Mouse (Mus musculus) forebrain, postnatal 0 days (tissue): ENCODE measurements around the gene Gadd45gip1. TPM values are rescaled to one million over a fixed set of nuclear protein-coding genes. Genes with fewer than 3 reads are reported as not detected.

Experiments used
- ATAC-seq: fragments of 200-750 bp; cut with Nextera tagmentation; 2 replicates; pipeline ENCODE4 v1.8.0; 2017; ENCODE audit warnings: mild to moderate bottlenecking, moderate library complexity
- DNase-seq: peaks from one replicate; pipeline ENCODE4 v3.0.0-alpha.2; 2015
- H3K27ac ChIP-seq: fragments of 300-500 bp; sonication (generic); 2 replicates; pipeline ENCODE4 v1.5.1; 2014; ENCODE audit warnings: low read depth, mild to moderate bottlenecking, antibody characterized with exemption, low read length, moderate library complexity, mixed read lengths
- H3K27me3 ChIP-seq: fragments of 300-500 bp; sonication (generic); 2 replicates; pipeline ENCODE4 v1.6.1; 2014; ENCODE audit warnings: mild to moderate bottlenecking, low read length, mixed read lengths; ENCODE audit not compliant: insufficient read depth
- H3K36me3 ChIP-seq: fragments of 300-500 bp; sonication (generic); 2 replicates; pipeline ENCODE4 v1.6.1; 2014; ENCODE audit warnings: mild to moderate bottlenecking, moderate library complexity; ENCODE audit not compliant: insufficient read depth
- H3K4me1 ChIP-seq: fragments of 300-500 bp; sonication (generic); 2 replicates; pipeline ENCODE4 v1.6.1; 2014; ENCODE audit warnings: antibody characterized with exemption; ENCODE audit not compliant: insufficient read depth
- H3K4me2 ChIP-seq: fragments of 300-500 bp; sonication (generic); 2 replicates; pipeline ENCODE4 v1.6.1; 2014; ENCODE audit warnings: low read depth, mild to moderate bottlenecking, moderate library complexity
- H3K4me3 ChIP-seq: fragments of 300-500 bp; sonication (generic); 2 replicates; pipeline ENCODE4 v1.5.1; 2014; ENCODE audit warnings: low read depth, low read length, mixed read lengths
- H3K9ac ChIP-seq: fragments of 300-500 bp; sonication (generic); 2 replicates; pipeline ENCODE4 v1.6.1; 2014; ENCODE audit warnings: mild to moderate bottlenecking
- H3K9me3 ChIP-seq: fragments of 300-500 bp; sonication (generic); 2 replicates; pipeline ENCODE4 v1.6.1; 2016; ENCODE audit warnings: low read length
- CTCF ChIP-seq: sonication (generic); IDR thresholded peaks from 2 replicates; pipeline ENCODE4 v1.5.1; 2016; ENCODE audit warnings: antibody characterized with exemption, control low read depth, low read depth
- WGBS: fragments of 180-500 bp; shearing (Covaris S2); extraction: QIAGEN DNeasy Blood & Tissue Kit; methylation state at CpG from one replicate; pipeline ENCODE4 v1.1.7; 2014; 5-methylcytosine and 5-hydroxymethylcytosine counted together
- microRNA-seq, 2 experiments: library from miRNA; unstranded; fragments of <30 nt; microRNA quantifications; one replicate each; pipeline ENCODE4; 2016
- polyA plus RNA-seq: library from polyadenylated mRNA; unstranded; fragments of >200 nt; fragmentation: Nextera tagmentation; extraction: Ambion mirVana; gene quantifications from 2 replicates; pipeline ENCODE4 v1.2.1, GENCODE M21; 2015
- total RNA-seq: library from RNA; depleted of rRNA; stranded (reverse); fragments of >200 nt; gene quantifications from 2 replicates; pipeline ENCODE4 v1.2.3, GENCODE M21; 2014; rRNA removed

Gadd45gip1 gene
- total and polyA plus RNA-seq, 2 experiments from 2014 or later = 24.7 to 36.7 TPM

- H3K9me3 ChIP-seq = no peaks in the 10 kb centered on the region
- H3K4me3 ChIP-seq = no peak overlapping the region
- DNase-seq (no peak), ATAC-seq (no peak)
- no peaks in the 10 kb centered on the region for H3K27me3 ChIP-seq
- TF ChIP-seq CTCF = no peak
- WGBS = 85% methylated on average over 1 of the region's 1 CpGs
- H3K9ac ChIP-seq = no peak overlapping the region
- no peak overlapping the region for H3K27ac ChIP-seq
- H3K4me1 ChIP-seq = no peaks in the 10 kb centered on the region
- no peaks in the 10 kb centered on the region for H3K36me3 ChIP-seq
- no peak overlapping the region for H3K4me2 ChIP-seq
These were observed 47.6 kb downstream of the Gadd45gip1 start for GRCm38 (mm10) chr8:84878915-84879314.

GRCm38 (mm10) chr8:84884728-84885127 lies 53.4 kb downstream of the Gadd45gip1 start:
- Histone ChIP-seq H3K4me3 (no peak overlapping the region), H3K4me2 (no peak overlapping the region), H3K4me1 (no peaks in the 10 kb centered on the region), H3K9me3 (no peaks in the 10 kb centered on the region), H3K9ac (no peak overlapping the region), H3K27me3 (no peaks in the 10 kb centered on the region), H3K27ac (no peak overlapping the region), H3K36me3 (peaks cover 38% of the 10 kb centered on the region)
- TF ChIP-seq CTCF = no peak
- ATAC-seq = no peak
- no peak for DNase-seq
- 86% methylated on average over 4 of the region's 4 CpGs for WGBS

Small RNA genes lying within 50 kb of the gene (microRNA-seq; reads per million reads assigned to microRNA genes)
- 1.6 to 4.3 reads per million in 2 experiments for gene Mir7069

Other genes starting within 250 kb of the Gadd45gip1 start
- gene Ier2, start 168.7 kb upstream of the Gadd45gip1 start, total RNA-seq = 4.8 and 8.5 TPM in 2 replicates
- gene Ier2, start 168.7 kb upstream of the Gadd45gip1 start, polyA plus RNA-seq = 19.3 and 22.7 TPM in 2 replicates
- gene Trmt1, start 145.2 kb upstream of the Gadd45gip1 start, total RNA-seq = 89.5 and 94.8 TPM in 2 replicates
- gene Trmt1, start 145.2 kb upstream of the Gadd45gip1 start, polyA plus RNA-seq = 59.8 and 67.5 TPM in 2 replicates
- gene Nacc1, start 143.7 kb upstream of the Gadd45gip1 start, total RNA-seq = 65.9 and 78.2 TPM in 2 replicates
- 14.6 and 14.7 TPM in 2 replicates for gene Nacc1, start 143.7 kb upstream of the Gadd45gip1 start, polyA plus RNA-seq
- 2.2 and 2.7 TPM in 2 replicates for gene Lyl1, start 130.1 kb upstream of the Gadd45gip1 start, total RNA-seq
- 2.4 and 2.5 TPM in 2 replicates for gene Lyl1, start 130.1 kb upstream of the Gadd45gip1 start, polyA plus RNA-seq
- not detected in 2 replicates for gene G430095P16Rik, start 108.5 kb upstream of the Gadd45gip1 start, total RNA-seq
- 0.56 and 1.0 TPM in 2 replicates for gene G430095P16Rik, start 108.5 kb upstream of the Gadd45gip1 start, polyA plus RNA-seq
- gene Nfix, start 31.2 kb upstream of the Gadd45gip1 start, total RNA-seq = 111 and 116 TPM in 2 replicates
- gene Nfix, start 31.2 kb upstream of the Gadd45gip1 start, polyA plus RNA-seq = 347 and 376 TPM in 2 replicates
- 4.7 and 6.9 TPM in 2 replicates for gene Dand5, start 8.7 kb upstream of the Gadd45gip1 start, total RNA-seq
- 8.2 and 10.0 TPM in 2 replicates for gene Dand5, start 8.7 kb upstream of the Gadd45gip1 start, polyA plus RNA-seq
- gene Rad23a, start 9.1 kb downstream of the Gadd45gip1 start, total RNA-seq = 32.2 and 55.3 TPM in 2 replicates
- gene Rad23a, start 9.1 kb downstream of the Gadd45gip1 start, polyA plus RNA-seq = 63.5 and 77.4 TPM in 2 replicates
- gene Calr, start 15.4 kb downstream of the Gadd45gip1 start, total RNA-seq = 470 and 505 TPM in 2 replicates
- gene Calr, start 15.4 kb downstream of the Gadd45gip1 start, polyA plus RNA-seq = 354 and 405 TPM in 2 replicates
- gene Farsa, start 25.5 kb downstream of the Gadd45gip1 start, total RNA-seq = 77.1 and 91.2 TPM in 2 replicates
- 100 and 103 TPM in 2 replicates for gene Farsa, start 25.5 kb downstream of the Gadd45gip1 start, polyA plus RNA-seq
- gene Syce2, start 40.6 kb downstream of the Gadd45gip1 start, total RNA-seq = 27.5 and 32.2 TPM in 2 replicates
- gene Syce2, start 40.6 kb downstream of the Gadd45gip1 start, polyA plus RNA-seq = 77.9 and 78.2 TPM in 2 replicates
- 28.9 and 31.5 TPM in 2 replicates for gene Gcdh, start 62.4 kb downstream of the Gadd45gip1 start, total RNA-seq
- 21.3 and 27.5 TPM in 2 replicates for gene Gcdh, start 62.4 kb downstream of the Gadd45gip1 start, polyA plus RNA-seq
- gene Klf1, start 70.4 kb downstream of the Gadd45gip1 start, total RNA-seq = 0.46 TPM in 1 of 2 replicates, not detected in the other
- gene Klf1, start 70.4 kb downstream of the Gadd45gip1 start, polyA plus RNA-seq = 0.50 and 0.77 TPM in 2 replicates
- gene Dnase2a, start 77.0 kb downstream of the Gadd45gip1 start, total RNA-seq = 3.6 and 3.7 TPM in 2 replicates
- 6.3 and 7.1 TPM in 2 replicates for gene Dnase2a, start 77.0 kb downstream of the Gadd45gip1 start, polyA plus RNA-seq
- gene Mast1, start 105.8 kb downstream of the Gadd45gip1 start, total RNA-seq = 39.7 and 57.7 TPM in 2 replicates
- 44.2 and 63.8 TPM in 2 replicates for gene Mast1, start 105.8 kb downstream of the Gadd45gip1 start, polyA plus RNA-seq
- gene Rtbdn, start 115.5 kb downstream of the Gadd45gip1 start, total RNA-seq = 4.8 and 10.4 TPM in 2 replicates
- gene Rtbdn, start 115.5 kb downstream of the Gadd45gip1 start, polyA plus RNA-seq = 1.7 and 3.5 TPM in 2 replicates
- not detected in 2 replicates for gene Gm49661, start 137.9 kb downstream of the Gadd45gip1 start, total RNA-seq
- gene Gm49661, start 137.9 kb downstream of the Gadd45gip1 start, polyA plus RNA-seq = not detected in 2 replicates
- gene Prdx2, start 138.1 kb downstream of the Gadd45gip1 start, total RNA-seq = 814 and 983 TPM in 2 replicates
- gene Prdx2, start 138.1 kb downstream of the Gadd45gip1 start, polyA plus RNA-seq = 974 and 1,110 TPM in 2 replicates
- gene Rnaseh2a, start 138.2 kb downstream of the Gadd45gip1 start, total RNA-seq = 39.8 and 42.7 TPM in 2 replicates
- 52.2 and 56.3 TPM in 2 replicates for gene Rnaseh2a, start 138.2 kb downstream of the Gadd45gip1 start, polyA plus RNA-seq
- 21.9 and 22.2 TPM in 2 replicates for gene Junb, start 147.2 kb downstream of the Gadd45gip1 start, total RNA-seq
- 10.1 and 15.9 TPM in 2 replicates for gene Junb, start 147.2 kb downstream of the Gadd45gip1 start, polyA plus RNA-seq
- 30.3 and 32.5 TPM in 2 replicates for gene Hook2, start 159.1 kb downstream of the Gadd45gip1 start, total RNA-seq
- gene Hook2, start 159.1 kb downstream of the Gadd45gip1 start, polyA plus RNA-seq = 22.6 and 28.7 TPM in 2 replicates
- not detected in 2 replicates for gene Best2, start 183.0 kb downstream of the Gadd45gip1 start, total RNA-seq
- gene Best2, start 183.0 kb downstream of the Gadd45gip1 start, polyA plus RNA-seq = 0.11 and 0.15 TPM in 2 replicates
- 136 and 160 TPM in 2 replicates for gene Asna1, start 193.8 kb downstream of the Gadd45gip1 start, total RNA-seq
- gene Asna1, start 193.8 kb downstream of the Gadd45gip1 start, polyA plus RNA-seq = 153 and 180 TPM in 2 replicates
- 338 and 447 TPM in 2 replicates for gene Trir, start 195.3 kb downstream of the Gadd45gip1 start, total RNA-seq
- gene Trir, start 195.3 kb downstream of the Gadd45gip1 start, polyA plus RNA-seq = 161 and 178 TPM in 2 replicates
- gene Tnpo2, start 205.4 kb downstream of the Gadd45gip1 start, total RNA-seq = 129 and 155 TPM in 2 replicates
- 40.4 and 52.3 TPM in 2 replicates for gene Tnpo2, start 205.4 kb downstream of the Gadd45gip1 start, polyA plus RNA-seq
- gene Fbxw9, start 228.5 kb downstream of the Gadd45gip1 start, total RNA-seq = 106 and 115 TPM in 2 replicates
- gene Fbxw9, start 228.5 kb downstream of the Gadd45gip1 start, polyA plus RNA-seq = 79.8 and 87.4 TPM in 2 replicates
- not detected in 2 replicates for gene Gm5741, start 236.5 kb downstream of the Gadd45gip1 start, total RNA-seq
- gene Gm5741, start 236.5 kb downstream of the Gadd45gip1 start, polyA plus RNA-seq = 0.74 and 3.0 TPM in 2 replicates
- 63.1 and 74.3 TPM in 2 replicates for gene Dhps, start 240.2 kb downstream of the Gadd45gip1 start, total RNA-seq
- 104 and 118 TPM in 2 replicates for gene Dhps, start 240.2 kb downstream of the Gadd45gip1 start, polyA plus RNA-seq
- gene Wdr83os, start 249.2 kb downstream of the Gadd45gip1 start, total RNA-seq = 80.8 and 105 TPM in 2 replicates
- gene Wdr83os, start 249.2 kb downstream of the Gadd45gip1 start, polyA plus RNA-seq = 171 and 182 TPM in 2 replicates
- gene Wdr83, start 249.8 kb downstream of the Gadd45gip1 start, total RNA-seq = 22.1 and 22.5 TPM in 2 replicates
- gene Wdr83, start 249.8 kb downstream of the Gadd45gip1 start, polyA plus RNA-seq = 35.3 and 37.2 TPM in 2 replicates